Mouse (Mus musculus): ENCODE measurements around the gene Phf19.

Phf19 gene

DNA sequence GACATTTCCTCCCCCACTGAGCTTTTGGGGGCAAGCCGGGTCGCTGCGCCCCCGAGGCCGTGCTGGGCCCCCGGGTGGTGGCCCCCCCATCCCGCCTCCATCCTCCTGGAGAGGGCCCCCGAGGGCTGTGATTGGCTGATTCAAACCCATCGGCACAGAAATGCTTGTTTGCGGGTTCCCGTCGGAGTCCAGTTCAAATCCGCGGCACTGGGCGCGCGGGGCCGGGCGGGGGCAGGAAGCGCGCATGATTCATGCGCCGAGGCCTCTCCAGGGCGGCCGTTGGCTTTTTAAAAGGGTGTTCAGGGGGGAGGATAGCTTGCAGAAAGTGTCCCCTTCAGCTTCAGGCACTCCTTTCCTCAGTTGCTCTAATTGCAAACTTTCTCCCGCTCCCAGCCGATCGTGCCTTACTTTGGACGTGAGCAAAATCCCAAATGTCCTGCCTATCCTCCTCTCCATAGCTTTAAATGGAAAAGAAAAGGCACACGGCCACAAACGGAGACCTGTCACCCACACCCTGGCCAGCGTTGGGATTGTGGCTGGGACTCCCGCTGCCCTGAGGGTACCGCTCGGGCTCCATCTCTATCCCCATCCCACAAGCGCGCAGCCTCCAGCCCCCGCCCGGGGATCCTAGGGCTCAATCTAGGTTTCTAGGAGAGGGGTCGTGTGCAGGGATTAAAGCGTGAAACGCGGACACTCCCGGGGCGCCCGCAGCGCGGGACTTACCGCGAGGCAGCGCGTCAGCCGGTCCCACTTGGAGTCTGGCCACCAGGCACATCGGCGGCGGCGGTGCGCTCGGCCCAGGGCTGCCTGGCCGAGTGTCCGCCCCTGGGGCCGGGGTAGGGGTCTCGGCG lies at the start of gene Phf19:
TSS of gene Phf19 (minus strand) at position 809 of the 851 bp plus-strand sequence.
- peak; percentile 62 to 63 for DNase-seq (ENCODE audit: low spot score in 2 of 2)

DNA sequence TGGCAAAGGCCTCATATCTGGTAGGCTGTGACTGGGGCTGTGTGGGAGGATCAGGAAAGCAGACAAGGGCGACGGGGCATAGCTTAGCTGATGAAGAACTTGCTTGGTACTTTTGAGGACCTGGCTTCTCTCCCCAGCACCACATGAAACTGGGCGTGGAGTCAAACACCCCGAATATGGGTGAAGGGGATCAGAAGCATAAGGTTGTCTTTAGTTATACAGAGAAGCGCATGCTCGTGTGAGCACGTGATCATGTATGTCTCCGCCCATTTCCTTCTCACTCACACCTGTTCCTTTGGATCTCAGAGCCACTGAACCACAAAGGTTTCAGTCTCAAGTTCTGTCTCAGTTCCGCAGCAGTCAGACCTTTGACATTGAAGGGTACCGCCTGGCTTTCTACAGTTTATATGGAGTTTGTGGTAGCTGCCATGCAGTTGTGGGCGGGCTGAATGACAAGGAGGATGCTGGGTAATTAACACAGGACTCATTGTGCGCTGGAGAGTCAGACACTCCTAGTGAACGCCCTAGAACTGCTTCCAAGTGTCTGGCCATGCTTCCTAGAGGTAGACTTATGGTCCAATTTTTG lies 49.6 kb upstream of the Phf19 start:
- DNase-seq (ENCODE audit: low spot score in 2 of 2): peak; percentile 92 to 93

DNA sequence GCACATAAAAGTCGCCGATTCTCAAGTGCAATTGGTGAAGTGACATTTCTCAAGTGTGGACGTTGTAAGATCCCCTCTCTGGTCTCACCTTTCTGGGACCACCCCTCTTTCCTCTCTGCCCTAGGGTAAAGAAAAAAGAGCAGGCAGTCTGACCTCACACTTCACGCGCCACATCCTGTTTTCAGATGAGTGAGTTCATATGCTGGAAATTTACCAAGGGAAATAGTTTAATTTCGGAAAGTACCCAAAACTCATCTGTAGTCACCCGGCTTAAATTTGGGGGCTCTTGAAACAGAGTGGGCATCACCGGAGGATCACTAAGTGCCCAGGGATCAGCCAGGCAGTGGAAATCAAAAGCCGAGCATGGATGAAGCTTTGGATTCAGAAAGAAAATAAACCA lies 49.1 kb upstream of the Phf19 start:
- DNase-seq (ENCODE audit: low spot score in 2 of 2): peak; percentile 87 to 93

DNA sequence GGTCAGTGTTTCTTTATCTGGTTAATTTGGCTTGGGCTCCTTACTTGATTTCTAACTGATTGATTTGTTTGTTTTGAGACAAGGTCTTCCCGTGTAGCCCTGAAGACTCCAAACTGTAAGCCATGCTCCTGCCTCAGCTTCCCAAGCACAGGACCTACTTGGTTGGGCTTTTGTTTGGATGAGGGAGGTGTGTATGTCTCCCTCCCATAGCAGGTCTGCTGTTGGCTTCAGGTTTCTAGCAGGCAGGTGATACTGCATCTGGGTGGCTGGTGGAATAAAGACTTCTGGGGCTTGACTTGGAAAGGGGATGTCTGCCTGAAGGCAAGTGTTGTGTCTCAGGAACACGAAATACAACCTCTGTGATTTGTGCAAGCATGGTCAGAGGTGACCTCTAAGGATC lies 48.4 kb upstream of the Phf19 start:
- DNase-seq (ENCODE audit: low spot score in 2 of 2): peak in 1 of 2 experiments; percentile 25

DNA sequence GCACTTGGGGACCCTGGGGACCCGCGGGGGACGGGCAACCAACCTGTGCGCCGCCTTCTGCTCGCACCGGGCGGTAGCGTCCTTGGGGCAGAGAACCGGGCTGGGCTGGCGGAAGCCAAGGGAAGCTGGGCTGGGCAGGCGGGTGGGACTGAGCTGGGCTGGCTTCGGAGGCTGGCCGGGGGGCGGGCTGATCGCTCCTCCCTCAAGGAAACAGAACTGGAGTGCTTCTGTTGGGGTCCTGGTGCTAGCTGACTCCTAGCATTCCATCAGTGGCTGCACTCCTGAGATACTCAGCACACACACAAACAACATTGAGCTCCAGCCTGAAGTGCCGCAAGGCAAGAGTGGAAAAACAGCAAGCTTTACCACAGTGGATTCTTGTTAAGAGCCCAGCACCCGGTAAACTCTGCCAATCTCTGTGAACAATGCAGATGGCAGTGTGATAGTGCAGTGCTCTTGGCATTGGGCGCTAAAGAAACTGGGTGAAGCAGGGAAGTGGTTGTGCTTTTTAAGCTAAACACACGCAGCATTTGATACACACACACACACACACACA lies 47.7 kb upstream of the Phf19 start, which contains the start of gene Traf1:
TSS of gene Traf1 (minus strand) at position 292 of the 556 bp plus-strand sequence.
- DNase-seq (ENCODE audit: low spot score in 2 of 2): peak; percentile 75 to 82

DNA sequence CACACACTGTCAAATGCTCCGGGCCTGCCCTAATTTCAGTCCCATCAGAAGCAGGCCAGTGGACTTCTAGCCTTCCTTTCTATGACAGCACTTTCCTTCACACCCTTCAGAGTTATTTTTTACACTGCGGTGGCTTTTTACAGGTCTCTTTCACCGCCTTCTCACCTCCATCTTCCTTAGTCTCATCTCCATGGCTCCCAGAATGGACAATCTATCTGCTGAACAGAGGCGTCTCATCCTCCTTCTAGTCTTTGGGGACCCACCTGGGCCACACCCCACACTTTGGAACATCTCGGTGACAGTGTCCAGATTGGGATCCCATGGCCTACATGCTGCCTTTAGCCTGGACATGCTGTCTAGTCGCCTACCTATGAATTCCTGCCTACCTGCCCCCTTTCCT lies 47.1 kb upstream of the Phf19 start:
- peak; percentile 46 to 72 for DNase-seq (ENCODE audit: low spot score in 2 of 2)

DNA sequence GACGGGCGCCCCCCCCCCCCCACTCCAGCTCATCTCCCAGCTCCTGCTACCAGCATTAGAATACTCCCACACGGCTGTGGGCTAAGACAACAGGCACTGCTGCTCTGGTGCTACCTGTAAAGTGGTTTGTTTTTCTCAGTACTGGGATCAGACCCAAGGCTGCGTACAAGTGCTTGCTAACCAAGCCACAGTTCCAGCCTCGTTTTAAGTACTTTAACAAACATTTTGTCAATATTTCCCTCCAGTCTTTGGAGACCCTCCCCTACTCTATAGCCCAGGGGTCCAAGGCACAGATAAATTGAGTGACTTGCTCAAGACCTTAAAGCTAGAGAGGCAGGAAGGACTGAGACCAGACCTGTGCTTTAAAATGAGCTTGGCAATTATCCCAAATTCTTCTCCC lies 46.6 kb upstream of the Phf19 start:
- no peak for DNase-seq (ENCODE audit: low spot score in 2 of 2)

DNA sequence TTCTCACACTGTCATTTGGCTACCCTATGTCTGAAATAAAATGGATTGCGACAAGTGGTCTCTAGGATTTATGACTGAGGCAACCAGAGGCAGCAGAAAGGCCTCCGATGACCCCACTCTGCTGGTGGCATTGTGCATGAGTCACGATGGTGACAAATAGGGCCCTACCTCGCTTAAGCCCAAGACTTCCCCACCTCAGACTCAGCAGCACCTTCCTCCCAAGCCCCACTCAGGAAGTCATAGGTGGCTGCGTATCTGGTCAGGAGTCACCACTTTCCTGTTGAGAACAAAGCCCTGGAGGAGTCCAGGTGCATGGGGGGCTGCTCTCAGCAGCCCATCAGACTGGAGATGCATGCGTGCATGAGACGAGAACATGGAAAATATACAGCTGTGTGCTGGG lies 44.8 kb upstream of the Phf19 start:
- peak; percentile 70 to 78 for DNase-seq (ENCODE audit: low spot score in 2 of 2)

DNA sequence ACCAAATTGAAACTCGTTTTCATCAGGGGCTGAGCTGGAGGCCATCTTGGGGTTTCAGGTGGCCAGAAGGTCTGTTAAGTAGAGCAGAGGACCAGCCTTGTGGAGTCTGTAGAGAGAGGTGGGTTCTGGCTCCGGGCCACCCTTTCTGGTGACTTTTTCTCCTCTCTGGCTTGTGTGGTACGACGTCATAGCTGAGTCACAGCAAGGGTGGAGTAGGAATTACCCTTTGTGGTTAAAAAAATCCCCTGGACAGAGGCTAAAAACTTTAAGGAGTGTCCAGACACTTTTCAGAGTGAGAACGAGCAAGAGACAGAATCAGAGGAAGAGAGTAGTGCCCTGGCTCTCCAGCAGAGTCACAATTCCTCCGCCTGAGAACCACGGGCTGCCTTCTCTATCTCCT lies 44.2 kb upstream of the Phf19 start:
- DNase-seq (ENCODE audit: low spot score in 2 of 2): peak; percentile 84 to 92

DNA sequence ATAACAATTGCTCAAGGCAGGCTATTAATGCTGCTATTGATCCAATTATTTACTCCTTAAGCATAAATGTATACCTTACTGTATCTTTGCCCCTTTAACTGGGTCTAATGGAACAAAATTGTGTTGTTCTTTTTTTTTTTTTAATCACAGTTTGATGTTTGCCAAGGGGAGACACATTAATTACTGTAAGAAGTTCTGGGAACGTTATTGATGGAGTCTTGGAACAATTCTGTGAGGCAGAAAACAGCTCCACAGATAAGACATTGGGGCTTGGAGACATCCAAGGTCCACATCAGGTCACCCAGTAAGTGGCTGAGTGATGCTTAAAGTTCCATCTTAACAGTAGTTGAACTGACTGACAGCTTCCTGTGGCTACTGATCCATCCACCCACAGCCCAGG lies 43.6 kb upstream of the Phf19 start:
- DNase-seq (ENCODE audit: low spot score in 2 of 2): no peak

DNA sequence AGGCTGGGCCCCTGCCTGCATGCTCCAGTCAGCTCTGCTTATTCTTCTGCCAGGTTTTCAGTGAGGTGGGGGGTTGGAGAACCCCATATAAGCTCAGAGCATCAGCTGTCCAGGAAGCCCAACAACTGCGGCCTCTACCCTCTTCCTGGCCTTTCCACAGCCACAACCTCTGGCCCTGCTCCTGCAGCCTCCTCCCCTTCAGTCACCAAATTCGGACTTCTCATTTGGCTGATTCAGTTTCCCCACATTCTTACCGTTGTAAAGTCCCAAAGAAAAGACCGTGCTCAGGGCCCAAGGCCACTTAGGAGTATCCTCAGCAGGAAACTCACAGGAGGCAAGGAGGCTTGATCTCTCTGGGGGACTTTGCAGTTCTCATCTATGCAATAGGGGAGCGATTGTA lies 43.1 kb upstream of the Phf19 start:
- DNase-seq (ENCODE audit: low spot score in 2 of 2): no peak

DNA sequence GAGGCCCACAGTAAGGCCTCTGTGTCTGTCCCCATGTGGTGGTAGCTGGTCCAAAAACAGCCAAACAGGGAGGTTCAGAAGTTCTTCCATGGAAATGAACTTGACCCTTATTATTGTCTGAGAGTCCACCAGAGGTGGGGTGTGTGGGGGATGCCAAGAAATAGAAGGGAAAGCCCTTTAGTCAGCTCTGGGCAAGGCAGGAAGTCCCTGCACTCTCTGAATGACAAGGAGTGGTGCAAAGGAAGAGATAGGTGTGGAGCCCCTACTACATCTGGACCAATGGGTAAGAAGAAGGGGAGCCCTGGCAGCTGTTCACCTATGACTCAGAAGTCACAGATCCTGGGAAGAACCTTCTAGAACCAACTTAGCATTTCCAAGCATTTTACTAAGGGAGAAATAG lies 40.5 kb upstream of the Phf19 start:
- DNase-seq (ENCODE audit: low spot score in 2 of 2): no peak

DNA sequence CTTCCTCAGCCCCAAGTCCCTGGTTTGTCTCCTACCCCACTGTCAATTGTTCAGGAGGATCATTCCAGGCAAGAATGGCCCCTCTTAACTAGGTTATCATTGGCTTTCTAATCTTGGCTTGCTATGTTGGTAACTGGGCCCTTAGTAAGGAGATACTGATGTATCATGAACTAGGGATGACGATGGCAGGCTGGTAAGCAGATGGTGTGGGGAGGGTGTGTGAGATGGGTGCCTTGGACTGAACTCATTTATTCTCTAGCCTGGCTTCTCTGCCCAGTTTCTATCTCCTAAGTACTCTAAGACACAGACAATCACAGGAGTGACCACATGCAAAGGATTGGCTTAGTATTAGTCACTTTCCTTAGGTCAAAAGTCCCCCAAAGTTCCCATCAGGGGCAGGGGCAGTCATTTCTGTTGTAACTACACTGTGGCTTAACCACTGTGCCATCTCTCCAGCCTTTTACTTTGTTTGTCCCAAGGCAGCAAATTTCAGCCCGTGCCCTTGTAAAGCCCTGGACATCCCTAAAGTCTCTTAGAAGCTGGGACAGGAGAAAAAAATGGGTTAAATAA lies 39.8 kb upstream of the Phf19 start:
- no peak for DNase-seq (ENCODE audit: low spot score in 2 of 2)

DNA sequence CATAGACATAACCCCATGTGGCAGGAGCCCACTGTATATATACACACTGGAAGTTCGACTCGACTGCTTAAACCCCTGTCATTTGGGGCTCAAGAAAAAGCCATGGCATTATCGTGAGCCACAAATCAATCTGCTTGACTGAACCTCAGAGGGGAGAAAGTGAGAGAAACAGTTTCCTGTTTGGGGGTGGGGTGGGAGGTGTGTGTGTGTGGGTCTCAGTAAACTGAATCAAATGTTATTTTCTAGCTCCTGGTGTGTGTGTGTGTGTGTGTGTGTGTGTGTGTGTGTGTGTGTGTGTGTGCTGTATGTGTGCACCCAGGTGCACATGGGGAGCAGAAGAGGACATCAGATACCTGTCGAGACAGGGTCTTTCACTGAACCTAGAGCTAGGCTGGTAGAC lies 39.2 kb upstream of the Phf19 start:
- DNase-seq (ENCODE audit: low spot score in 2 of 2): peak; percentile 36 to 45

DNA sequence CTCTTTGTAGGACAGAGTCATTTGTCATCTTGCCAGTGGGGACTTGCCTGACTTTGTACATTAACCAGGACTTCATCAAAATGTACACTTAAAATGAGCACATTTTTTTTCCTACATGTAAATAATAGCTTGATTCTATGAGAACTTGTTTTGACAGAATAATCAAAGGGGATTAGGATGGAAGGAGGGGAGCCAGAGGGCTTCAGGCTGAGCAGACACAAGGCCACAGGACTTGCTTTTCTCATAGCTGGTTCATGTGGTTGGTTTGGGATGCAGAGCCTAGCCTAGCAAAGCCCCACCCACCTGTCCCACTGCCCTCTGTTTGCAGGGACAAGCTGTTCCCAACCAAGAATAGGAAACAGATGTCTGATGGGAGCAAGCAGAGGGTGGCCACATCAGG lies 37.6 kb upstream of the Phf19 start:
- DNase-seq (ENCODE audit: low spot score in 2 of 2): no peak

DNA sequence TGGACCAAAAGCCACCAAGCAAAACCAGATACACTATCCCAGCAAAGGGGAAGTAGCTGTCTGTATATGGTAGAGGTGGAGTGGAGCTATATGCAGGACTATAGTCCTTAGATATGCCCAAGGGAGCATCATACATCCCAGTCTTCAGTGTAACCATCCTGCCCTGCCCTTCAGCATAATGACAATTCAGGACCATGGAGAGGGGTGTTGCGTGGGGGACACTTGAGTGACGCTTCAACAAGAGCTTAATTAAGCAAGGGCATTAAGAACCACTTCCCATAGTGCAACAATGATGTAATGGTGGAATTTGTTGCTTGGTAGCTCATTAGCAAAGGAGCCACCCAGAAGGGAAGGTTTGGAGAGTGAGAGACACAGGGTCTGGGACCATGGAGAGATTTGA lies 34.8 kb upstream of the Phf19 start:
- DNase-seq (ENCODE audit: low spot score in 2 of 2): no peak

DNA sequence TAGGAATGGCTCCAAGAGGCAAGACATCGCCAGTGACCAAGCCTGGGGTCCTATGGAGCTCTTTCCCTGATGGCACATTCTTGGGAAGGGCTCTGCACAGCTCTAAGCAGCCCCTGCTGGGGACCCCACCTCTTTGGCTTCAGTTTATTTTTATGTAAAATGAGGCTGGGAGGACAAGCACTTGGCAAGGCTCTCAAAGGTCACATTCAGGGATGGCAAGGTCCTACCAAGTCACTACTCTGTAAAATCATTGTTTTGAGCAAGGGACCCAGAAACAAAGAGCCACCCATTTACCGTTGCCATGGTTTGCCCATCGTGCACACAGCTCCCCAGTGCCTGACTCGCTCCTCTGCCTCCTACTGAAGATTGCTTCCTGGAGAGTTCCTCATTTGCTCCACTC lies 32.2 kb upstream of the Phf19 start:
- no peak for DNase-seq (ENCODE audit: low spot score in 2 of 2)

DNA sequence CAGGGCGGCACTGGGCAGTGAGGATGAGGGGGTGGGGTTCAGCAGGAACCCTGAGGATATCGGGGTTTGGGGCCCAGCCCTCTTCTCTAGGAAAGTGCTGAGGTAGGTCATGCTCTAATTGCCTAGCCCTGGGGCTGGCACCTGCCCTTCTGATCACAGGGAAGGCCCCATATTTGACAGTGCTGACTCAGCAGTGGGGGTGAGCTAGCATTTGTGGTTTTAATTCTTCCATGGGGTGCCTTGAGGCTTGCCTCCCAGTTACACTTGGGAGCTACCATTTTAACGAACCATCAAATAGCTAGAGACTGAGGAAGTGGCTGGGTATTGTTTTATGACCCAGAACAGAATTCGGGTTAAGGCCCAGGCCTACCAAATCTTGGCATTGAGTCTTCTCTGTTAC lies 31.8 kb upstream of the Phf19 start:
- no peak for DNase-seq (ENCODE audit: low spot score in 2 of 2)

DNA sequence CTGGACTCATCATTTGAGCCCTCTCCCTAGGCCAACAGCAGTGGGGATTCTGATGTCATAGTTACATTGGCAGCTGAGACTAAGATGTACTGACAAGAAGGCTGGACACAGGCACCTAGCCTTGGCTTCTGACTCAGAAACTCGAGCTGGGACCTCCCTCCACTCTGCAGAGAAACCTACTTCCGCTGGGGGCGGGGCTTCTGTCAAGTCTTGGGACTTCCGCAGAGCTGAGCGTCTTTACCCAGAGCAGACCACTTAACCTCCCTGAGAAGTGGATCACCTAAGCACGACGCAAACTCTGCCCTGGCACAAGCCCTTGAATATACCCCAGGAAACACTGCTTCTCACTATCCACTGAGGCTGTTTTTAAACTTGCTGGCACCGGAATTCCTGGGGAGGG lies 30.9 kb upstream of the Phf19 start:
- peak; percentile 89 for DNase-seq (ENCODE audit: low spot score in 2 of 2)

DNA sequence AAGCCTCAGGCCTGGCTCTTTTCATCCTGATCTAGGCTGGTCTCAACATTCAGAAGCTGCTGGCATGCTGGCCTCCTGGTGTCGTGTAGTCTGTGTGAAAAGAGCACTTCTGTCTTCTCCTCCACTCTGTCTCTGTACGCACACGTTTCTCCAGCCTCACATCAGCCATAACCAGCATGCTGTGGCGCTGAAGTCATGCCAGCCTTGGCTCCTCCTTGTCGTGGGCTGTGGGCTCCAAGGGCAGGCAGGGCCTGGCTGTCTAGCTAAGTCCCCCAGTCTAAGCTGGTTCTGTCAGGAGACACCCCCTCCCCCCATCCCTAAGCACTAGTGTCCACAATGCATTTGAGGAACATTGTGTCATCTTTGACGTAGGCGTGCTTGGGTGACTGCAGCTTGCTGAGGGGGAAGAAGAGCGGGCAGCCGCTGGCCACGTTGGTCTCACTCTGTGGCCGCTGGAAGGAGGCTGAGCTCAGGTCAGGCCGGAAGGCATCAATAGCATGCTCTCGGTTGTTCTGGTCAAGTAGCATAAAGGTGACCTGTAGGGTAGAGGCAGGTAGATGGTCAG lies 29.8 kb upstream of the Phf19 start:
- DNase-seq (ENCODE audit: low spot score in 2 of 2): no peak

DNA sequence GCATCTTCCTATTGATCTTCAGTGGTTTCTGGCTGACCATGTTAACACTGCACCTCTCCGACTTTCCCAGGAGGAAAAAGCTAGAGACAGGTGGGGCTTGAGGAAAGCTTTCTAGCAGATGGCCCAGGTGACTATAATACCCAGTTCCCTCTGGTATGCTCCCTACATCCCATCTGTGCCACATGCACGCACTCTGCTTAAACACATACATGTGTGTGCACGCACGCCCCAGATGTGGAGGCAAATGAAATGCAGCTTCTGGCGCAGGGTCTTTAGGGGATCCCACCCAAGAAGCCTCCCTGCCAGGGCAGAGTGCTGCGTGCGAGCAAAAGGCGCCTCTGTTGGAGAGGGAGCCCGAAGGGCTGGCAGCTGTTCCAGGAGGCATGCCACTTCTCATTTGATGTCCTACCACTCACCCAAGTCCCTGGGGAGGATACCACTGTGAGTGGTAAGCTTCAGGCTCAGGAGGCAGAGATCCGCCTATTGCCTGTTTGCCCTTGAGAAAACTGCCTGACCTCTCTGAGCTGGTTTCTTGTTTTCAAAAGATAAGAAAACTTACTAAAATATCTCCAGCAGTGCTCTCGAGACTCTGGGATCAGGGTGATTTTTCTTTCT lies 27.3 kb upstream of the Phf19 start:
- no peak for DNase-seq (ENCODE audit: low spot score in 2 of 2)

DNA sequence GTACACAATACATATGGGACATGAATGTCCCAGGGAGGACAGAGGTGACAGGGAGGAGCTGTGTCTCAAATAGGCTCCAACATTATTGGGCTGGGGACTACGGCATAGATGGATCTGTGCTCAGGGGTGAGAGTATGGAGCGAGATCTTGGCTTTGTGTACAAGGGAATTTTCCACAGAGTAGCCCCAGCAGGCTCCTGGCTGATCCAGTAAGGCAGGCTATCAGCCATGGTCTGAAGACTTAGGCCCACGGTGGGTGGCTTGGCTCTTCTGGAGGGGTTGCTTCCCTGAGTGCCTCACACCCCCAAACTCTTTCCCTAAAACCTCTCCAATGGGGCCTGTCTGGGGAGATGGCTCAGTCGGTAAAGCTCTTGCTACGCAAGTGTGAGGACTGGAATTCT lies 26.4 kb upstream of the Phf19 start:
- DNase-seq (ENCODE audit: low spot score in 2 of 2): no peak

Measured in natural killer cell, adult 2 months (primary cell).